In the genomic region with DNA sequence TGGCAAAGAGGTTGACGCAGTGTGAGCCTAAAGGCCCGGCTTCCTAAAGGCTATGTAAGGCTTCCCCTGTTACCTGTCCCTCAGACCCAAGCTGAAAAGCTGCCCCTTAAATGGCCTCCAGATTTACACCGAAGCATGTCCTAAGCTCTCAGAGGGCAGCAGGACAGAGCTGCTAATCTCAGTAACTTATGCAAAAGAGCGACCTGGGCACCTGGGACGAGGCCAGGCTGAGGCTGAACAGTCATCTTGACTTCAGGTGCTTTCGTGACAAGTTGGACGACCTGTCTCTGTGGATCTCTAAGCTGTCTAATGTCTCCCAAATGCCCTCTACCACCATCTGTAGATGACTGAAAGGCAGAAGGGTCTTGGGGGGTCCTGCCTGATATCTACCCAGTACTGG, we compare ENCODE assay signal across 26 mouse cellular contexts. TPM values are rescaled to one million over a fixed set of nuclear protein-coding genes. Genes with fewer than 3 reads are reported as not detected.
"Had no signal": no experiment of that assay in that cellular context is flagged by ENCODE, and none has a peak within 500 bp of the region (broad histone marks: within the 10 kb centered on the region; RNA-seq: fewer than 3 reads in every experiment).

No protein-coding gene starts in this region.

- DNase-seq: forebrain, postnatal 0 days; gastrocnemius, postnatal 14 days; gastrocnemius, postnatal 36 days; heart, adult 11 months; heart, adult 2 months; heart, postnatal 14 days; heart, postnatal 36 days; layer of hippocampus, adult 9-11 months; layer of hippocampus, postnatal 36 days; left cerebral cortex, postnatal 4 days had no signal

- H3K4me1 ChIP-seq: hindbrain, embryonic 13.5 days; hindbrain, embryonic 15.5 days; limb, embryonic 13.5 days; liver, embryonic 12.5 days had no signal

- H3K36me3 ChIP-seq: forebrain, embryonic 15.5 days; heart, embryonic 13.5 days; heart, embryonic 15.5 days; hindbrain, embryonic 13.5 days; hindbrain, embryonic 15.5 days; limb, embryonic 13.5 days; limb, embryonic 15.5 days; liver, embryonic 12.5 days had no signal

- H3K4me3 ChIP-seq: forebrain, embryonic 15.5 days; heart, adult 2 months; heart, embryonic 13.5 days; heart, embryonic 15.5 days; hindbrain, embryonic 13.5 days; hindbrain, embryonic 15.5 days; limb, embryonic 13.5 days; limb, embryonic 15.5 days; liver, embryonic 12.5 days had no signal

- H3K9me3 ChIP-seq: forebrain, embryonic 15.5 days; heart, embryonic 13.5 days; heart, embryonic 15.5 days; hindbrain, embryonic 13.5 days; hindbrain, embryonic 15.5 days; limb, embryonic 13.5 days; limb, embryonic 15.5 days; liver, embryonic 12.5 days had no signal

- H3K4me2 ChIP-seq: forebrain, embryonic 15.5 days; heart, embryonic 11.5 days; heart, embryonic 13.5 days; heart, embryonic 15.5 days; hindbrain, embryonic 13.5 days; hindbrain, embryonic 15.5 days; limb, embryonic 13.5 days; limb, embryonic 15.5 days; liver, embryonic 12.5 days had no signal

- H3K27ac ChIP-seq: forebrain, embryonic 15.5 days; heart, adult 2 months; heart, embryonic 13.5 days; heart, embryonic 15.5 days; hindbrain, embryonic 13.5 days; hindbrain, embryonic 15.5 days; hindbrain, postnatal 0 days; limb, embryonic 13.5 days; limb, embryonic 15.5 days; liver, embryonic 12.5 days; liver, embryonic 14.5 days had no signal

- H3K9ac ChIP-seq: forebrain, embryonic 15.5 days; forebrain, postnatal 0 days; heart, embryonic 13.5 days; heart, embryonic 15.5 days; hindbrain, embryonic 13.5 days; hindbrain, embryonic 15.5 days; limb, embryonic 13.5 days; limb, embryonic 15.5 days; liver, embryonic 12.5 days; liver, embryonic 14.5 days had no signal

- ATAC-seq: forebrain, embryonic 15.5 days; forebrain, postnatal 0 days; hindbrain, postnatal 0 days; intestine, embryonic 16.5 days; liver, embryonic 12.5 days had no signal

- H3K27me3 ChIP-seq: hindbrain, embryonic 13.5 days; hindbrain, embryonic 15.5 days had no signal

RNA-seq across cellular contexts. Expression of gene Wnt9b, which starts 17.3 kb away (rescaled TPM):
- polyA plus RNA-seq: intestine, embryonic 14.5 days; liver, embryonic 12.5 days had no signal

RNA-seq across cellular contexts. Expression of gene Wnt3, which starts 41.6 kb away (rescaled TPM):
- polyA plus RNA-seq: heart, adult 2 months; heart, embryonic 13.5 days; heart, postnatal 0 days; liver, adult 2 months; liver, embryonic 16.5 days had no signal
